Mouse (Mus musculus) small intestine, adult 2 months (tissue): ENCODE measurements at regions not wholly inside any gene's neighbourhood (a gene's known extent, or its start where the extent isn't known, plus 50 kb on each side); places are given as distances from the start of the nearest gene placed in this dataset.

Source experiments
- H3K27ac ChIP-seq: fragments of 200-500 bp; 2 replicates; pipeline ENCODE4 v1.5.1; 2012; ENCODE audit warnings: low read depth, low read length, control low read depth, inconsistent platforms; ENCODE audit not compliant: insufficient read depth
- H3K27me3 ChIP-seq: fragments of 200-500 bp; 2 replicates; pipeline ENCODE4 v1.6.1; 2012; ENCODE audit warnings: mild to moderate bottlenecking, moderate library complexity, low read length, inconsistent platforms; ENCODE audit not compliant: control insufficient read depth, insufficient read depth
- H3K36me3 ChIP-seq: fragments of 200-500 bp; 2 replicates; pipeline ENCODE4 v1.6.1; 2012; ENCODE audit warnings: mild to moderate bottlenecking, low read length, control low read depth, inconsistent platforms; ENCODE audit not compliant: control insufficient read depth, insufficient read depth
- H3K4me1 ChIP-seq: fragments of 200-500 bp; 2 replicates; pipeline ENCODE4 v1.6.1; 2012; ENCODE audit warnings: low read length, inconsistent platforms, mixed read lengths; ENCODE audit not compliant: control insufficient read depth, insufficient read depth, insufficient read length
- H3K4me3 ChIP-seq: fragments of 200-500 bp; 2 replicates; pipeline ENCODE4 v1.5.1; 2012; ENCODE audit warnings: low read depth, mild to moderate bottlenecking, control low read depth, inconsistent platforms, low read length, moderate library complexity
- CTCF ChIP-seq: fragments of 200-500 bp; IDR thresholded peaks from 2 replicates; pipeline ENCODE4 v1.5.1; 2012; ENCODE audit warnings: low read depth, mild to moderate bottlenecking, control low read depth, inconsistent platforms, low read length, moderate library complexity, mixed read lengths; ENCODE audit not compliant: insufficient replicate concordance, insufficient read length; ENCODE audit errors: extremely low read depth
- POLR2A ChIP-seq: fragments of 200-500 bp; IDR thresholded peaks from 2 replicates; pipeline ENCODE4 v1.6.1; 2012; ENCODE audit warnings: low read depth, mild to moderate bottlenecking, control low read depth, inconsistent platforms, low read length, moderate library complexity
- WGBS: fragments of 180-500 bp; shearing (Covaris S2); methylation state at CpG from one replicate; pipeline ENCODE4 v1.1.7; 2018; 5-methylcytosine and 5-hydroxymethylcytosine counted together

DNA sequence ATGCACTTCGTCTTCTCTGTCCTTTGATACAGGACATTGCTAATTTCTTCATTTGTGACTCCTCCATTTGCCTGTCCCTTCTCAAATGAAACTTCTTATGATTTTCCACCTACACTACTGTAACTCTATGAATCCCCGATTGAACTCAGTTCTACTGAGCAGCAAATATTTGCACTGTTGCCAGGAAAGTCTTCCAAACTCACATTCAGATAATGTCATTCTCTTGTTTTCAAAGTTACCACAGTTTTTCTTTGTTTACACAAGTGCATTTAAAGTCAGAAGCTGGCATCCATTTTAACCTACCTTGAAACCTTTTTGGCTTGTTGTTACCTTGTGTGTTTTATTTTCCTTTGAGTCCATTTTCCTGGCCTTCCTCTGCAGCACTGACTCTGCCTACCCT lies 152.0 kb downstream of the Spry2 start:
- TF ChIP-seq POLR2A = no peak
- no peaks in the 10 kb centered on the region for H3K4me1 ChIP-seq
- no peak overlapping the region for H3K4me3 ChIP-seq
- no peak overlapping the region; the same call in 1 of the 2 replicates for H3K27ac ChIP-seq
- no peaks in the 10 kb centered on the region for H3K27me3 ChIP-seq
- H3K36me3 ChIP-seq = no peaks in the 10 kb centered on the region
- WGBS = 57% methylated on average over 2 of the region's 2 CpGs

DNA sequence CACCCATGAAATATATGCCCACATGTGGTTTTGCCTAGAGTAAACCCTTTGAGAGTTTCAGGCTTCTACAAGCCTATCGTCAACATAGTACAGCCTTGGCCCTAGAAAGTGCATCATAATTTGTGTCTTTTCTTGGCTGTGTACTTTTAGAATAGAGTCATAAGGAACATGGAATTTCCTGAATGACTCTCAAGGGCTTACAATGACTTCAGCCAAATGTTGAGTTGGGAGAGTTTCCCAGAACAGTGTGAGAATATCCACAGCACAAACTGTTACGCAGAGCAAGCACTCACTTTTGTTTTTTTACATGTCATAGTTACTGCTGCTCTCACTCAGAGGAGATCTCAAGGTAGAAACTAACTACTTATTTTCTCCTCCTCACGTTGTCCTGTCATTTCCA lies 152.5 kb downstream of the Spry2 start:
- Histone ChIP-seq H3K27ac (no peak overlapping the region; the same call in 1 of the 2 replicates), H3K4me3 (no peak overlapping the region), H3K36me3 (no peaks in the 10 kb centered on the region), H3K4me1 (no peaks in the 10 kb centered on the region), H3K27me3 (no peaks in the 10 kb centered on the region)
- WGBS = 70% methylated on average over 3 of the region's 3 CpGs
- TF ChIP-seq CTCF (no peak), POLR2A (no peak)

- no peak for TF ChIP-seq POLR2A
- TF ChIP-seq CTCF = no peak
- Histone ChIP-seq H3K4me3 (no peak overlapping the region), H3K27me3 (no peaks in the 10 kb centered on the region), H3K36me3 (no peaks in the 10 kb centered on the region), H3K27ac (no peak overlapping the region), H3K4me1 (no peaks in the 10 kb centered on the region)
- 61% methylated on average over 11 of the region's 11 CpGs for WGBS
Observed at GRCm38 (mm10) chr14:105740889-105741288, 155.7 kb downstream of the Spry2 start.

DNA sequence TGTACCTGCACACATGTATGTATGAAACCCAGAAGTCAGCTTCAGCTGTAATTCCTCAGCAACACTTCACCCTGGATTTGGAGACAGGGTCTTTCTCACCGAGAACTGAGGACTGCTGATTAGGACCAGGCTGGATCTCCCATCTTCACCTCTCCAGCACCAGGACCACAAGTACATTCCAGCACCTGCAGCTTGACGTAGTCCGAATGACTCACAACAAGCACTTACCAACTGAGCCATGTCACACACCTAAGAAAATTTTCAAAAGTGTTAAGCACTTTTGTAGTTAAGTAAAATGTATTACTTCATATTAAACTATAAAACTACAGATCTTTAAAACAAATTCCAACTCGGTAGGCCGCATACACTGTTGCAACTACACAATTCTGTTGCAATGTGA lies 158.1 kb downstream of the Spry2 start:
- Histone ChIP-seq H3K36me3 (no peaks in the 10 kb centered on the region), H3K27ac (no peak overlapping the region), H3K4me3 (no peak overlapping the region), H3K27me3 (no peaks in the 10 kb centered on the region), H3K4me1 (peaks cover 5% of the 10 kb centered on the region; the same call in 1 of the 2 replicates)
- WGBS = 91% methylated on average over 5 of the region's 5 CpGs
- TF ChIP-seq POLR2A = no peak
- TF ChIP-seq CTCF = no peak

GRCm38 (mm10) chr14:105736352-105736751 lies 160.3 kb downstream of the Spry2 start:
- H3K4me3 ChIP-seq = no peak overlapping the region
- H3K4me1 ChIP-seq = peaks cover 9% of the 10 kb centered on the region; the same call in 1 of the 2 replicates
- TF ChIP-seq CTCF (no peak), POLR2A (no peak)
- no peaks in the 10 kb centered on the region for H3K36me3 ChIP-seq
- no peaks in the 10 kb centered on the region for H3K27me3 ChIP-seq
- H3K27ac ChIP-seq = no peak overlapping the region
- 66% methylated on average over 6 of the region's 6 CpGs for WGBS

GRCm38 (mm10) chr14:105734291-105734690 lies 162.3 kb downstream of the Spry2 start:
- 72% methylated on average over 7 of the region's 7 CpGs for WGBS
- TF ChIP-seq POLR2A (no peak), CTCF (no peak)
- Histone ChIP-seq H3K27ac (no peak overlapping the region), H3K36me3 (no peaks in the 10 kb centered on the region), H3K27me3 (no peaks in the 10 kb centered on the region), H3K4me3 (no peak overlapping the region), H3K4me1 (peaks cover 9% of the 10 kb centered on the region; the same call in 1 of the 2 replicates)

DNA sequence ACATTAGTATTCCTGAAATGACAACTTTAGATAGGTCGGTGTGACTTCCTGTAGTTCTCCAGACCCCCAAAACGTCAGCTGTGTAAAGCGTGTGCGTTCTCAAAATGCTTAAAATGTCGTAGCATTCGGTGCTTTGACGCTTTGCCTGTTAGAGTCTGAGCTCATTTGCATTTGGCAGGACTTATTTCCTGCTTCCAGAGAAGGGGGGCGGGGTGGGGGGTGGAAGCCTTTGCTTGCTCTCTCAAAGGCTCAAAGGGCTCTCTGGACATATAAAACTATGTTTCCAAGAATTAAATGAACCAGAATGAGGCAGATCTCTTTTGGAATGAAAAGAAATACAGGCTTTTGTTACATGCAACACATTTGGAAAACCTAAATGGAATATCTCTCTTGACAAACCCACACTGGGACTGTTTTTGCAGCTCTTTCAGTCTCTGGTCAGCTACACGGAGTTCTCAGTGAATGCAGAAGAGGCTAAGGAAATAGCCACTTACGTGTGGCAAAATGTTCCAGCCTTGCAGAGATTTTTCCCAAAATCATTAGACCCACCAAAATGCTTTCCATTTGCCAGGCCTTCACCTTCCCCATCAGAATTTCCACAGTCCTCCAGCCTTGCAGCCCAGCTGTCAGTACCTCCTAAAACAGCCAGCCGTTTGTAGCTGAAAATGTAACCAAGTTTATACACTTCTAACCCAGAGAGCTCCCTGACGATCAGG lies 163.4 kb downstream of the Spry2 start:
- TF ChIP-seq CTCF (no peak), POLR2A (no peak)
- Histone ChIP-seq H3K36me3 (no peaks in the 10 kb centered on the region), H3K4me3 (peak overlapping the region; percentile 31; the same call in 1 of the 2 replicates), H3K27me3 (no peaks in the 10 kb centered on the region), H3K27ac (peak overlapping the region; percentile 84), H3K4me1 (peaks cover 9% of the 10 kb centered on the region; the same call in 1 of the 2 replicates)
- WGBS = 12% methylated on average over 12 of the region's 12 CpGs
